Mouse (Mus musculus) lung, postnatal 4 days (tissue): ENCODE measurements around the gene Scn4a.
A peak's percentile ranks its signal among the peaks of the same experiment; 100 is the strongest.
"Not testable (repeated sequence)": the region's sequence is repeated elsewhere in the genome, so short reads cannot be mapped to it uniquely, and the experiment has no call there.

Source experiments
- DNase-seq, 2 experiments: peaks; one replicate each; pipeline ENCODE4 v3.0.0; 2021

Gene Scn4a

GRCm38 (mm10) chr11:106355382-106356128 is 2.5 kb upstream of the Scn4a start:
- DNase-seq = peak; percentile 28 to 58

GRCm38 (mm10) chr11:106354181-106354580 is 1.1 kb upstream of the Scn4a start:
- DNase-seq = no peak

GRCm38 (mm10) chr11:106351941-106352340 is 1.1 kb downstream of the Scn4a start:
- no peak for DNase-seq

- DNase-seq = no peak
Observed at GRCm38 (mm10) chr11:106351253-106351652, 1.8 kb downstream of the Scn4a start.

GRCm38 (mm10) chr11:106350853-106351252 is 2.2 kb downstream of the Scn4a start:
- DNase-seq = peak in 1 of 2 experiments; percentile 50

- no peak for DNase-seq
Observed at GRCm38 (mm10) chr11:106349772-106350171, 3.3 kb downstream of the Scn4a start.

DNA sequence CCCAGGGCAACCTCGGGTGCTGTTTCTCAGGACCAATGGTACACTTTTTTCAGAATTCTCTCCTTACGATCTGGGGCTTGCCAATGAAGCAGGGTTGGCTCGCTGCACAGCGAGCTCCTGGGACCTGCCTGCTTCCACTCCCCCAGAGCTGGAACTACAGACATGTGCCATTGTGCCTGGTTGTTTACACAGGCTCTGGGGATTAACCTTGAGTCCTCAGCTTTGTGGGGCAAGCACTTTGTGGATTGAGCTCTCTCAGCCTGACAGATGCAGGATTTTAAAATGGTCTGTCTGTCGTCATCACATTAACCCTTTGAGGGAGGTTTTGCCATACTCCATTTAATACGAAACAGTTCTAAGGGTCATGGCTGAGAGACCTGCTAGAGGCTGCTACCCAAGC is 8.2 kb downstream of the Scn4a start:
- no peak for DNase-seq

DNA sequence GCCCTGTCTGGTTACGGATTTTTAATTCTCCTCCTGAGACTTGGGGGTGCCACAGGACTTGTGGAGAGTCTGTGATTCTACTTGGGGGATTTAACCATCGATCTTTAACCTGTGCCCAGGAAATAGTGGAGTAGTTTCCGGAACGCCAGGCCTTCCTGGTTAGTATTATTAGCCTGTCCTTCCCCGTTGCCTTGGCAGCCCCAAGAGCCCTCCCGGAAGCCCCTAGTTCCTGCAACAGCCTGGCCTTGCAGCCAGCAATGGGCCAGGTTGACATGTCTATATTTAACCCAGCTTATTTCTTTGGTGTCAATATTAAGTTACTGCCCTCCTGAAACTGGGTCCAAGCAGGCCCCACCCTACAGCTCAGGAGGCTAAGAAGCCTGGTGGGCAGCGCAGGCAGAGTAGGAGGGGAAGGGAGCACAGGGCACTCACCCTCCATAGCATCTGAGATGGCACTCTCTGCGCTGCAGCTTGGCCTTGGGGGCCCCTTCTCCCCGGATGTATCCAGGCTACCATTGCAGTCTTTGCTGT is 12.0 kb downstream of the Scn4a start:
- DNase-seq = no peak

DNA sequence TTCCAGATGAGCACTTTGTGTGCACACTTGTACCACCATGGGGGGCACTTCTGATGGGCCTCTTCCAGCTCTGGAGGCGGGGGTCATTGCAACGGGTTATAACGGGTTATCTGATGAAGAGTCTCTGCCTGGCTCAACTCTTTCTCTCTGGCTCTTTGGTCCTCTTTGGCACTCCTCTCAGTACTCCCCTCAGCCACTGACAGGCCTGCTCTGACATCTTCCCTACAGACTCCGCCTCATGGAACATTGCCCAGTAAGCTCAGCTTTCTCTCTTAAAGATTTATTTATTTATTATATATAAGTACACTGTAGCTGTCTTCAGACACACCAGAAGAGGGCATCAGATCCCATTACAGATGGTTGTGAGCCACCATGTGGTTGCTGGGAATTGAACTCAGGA is 13.8 kb downstream of the Scn4a start:
- not testable (repeated sequence) for DNase-seq

DNA sequence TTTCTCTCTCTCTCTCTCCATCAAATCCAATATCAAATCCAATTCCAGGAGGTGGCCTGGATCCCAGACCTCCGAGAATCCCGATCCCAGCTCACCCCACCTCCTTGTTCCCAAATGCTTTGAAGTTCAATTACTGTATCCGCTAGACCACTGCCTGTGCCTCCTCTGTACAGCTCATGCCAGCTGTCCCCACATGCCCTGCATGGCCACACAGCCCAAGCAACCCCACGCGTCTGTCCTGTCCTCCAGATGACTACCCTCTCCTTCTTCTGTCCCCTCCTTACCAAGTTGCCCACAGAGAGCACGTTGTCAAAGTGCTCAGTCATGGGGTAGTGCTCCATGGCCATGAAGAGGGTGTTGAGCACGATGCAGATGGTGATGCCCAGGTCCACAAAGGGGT is 14.2 kb downstream of the Scn4a start:
- no peak for DNase-seq

DNA sequence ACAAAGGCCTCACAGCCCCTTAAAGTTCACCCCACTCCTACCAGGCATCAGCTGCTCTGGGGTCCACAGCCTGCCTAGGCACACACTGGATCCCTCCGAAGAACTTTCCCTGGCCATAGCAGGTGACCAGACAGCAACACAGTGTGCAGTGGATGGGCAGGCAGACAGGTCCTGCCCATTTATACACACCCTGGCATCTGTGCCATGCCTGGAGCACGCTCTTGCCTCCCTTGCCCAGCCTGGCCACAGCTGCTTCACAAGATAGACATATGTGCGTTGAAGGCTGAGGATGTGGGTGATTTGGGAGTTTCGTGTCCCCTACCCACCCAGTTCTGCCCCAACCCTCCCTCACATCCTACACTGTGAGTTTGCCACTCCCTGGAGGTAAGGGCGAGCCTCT is 15.1 kb downstream of the Scn4a start:
- no peak for DNase-seq

- DNase-seq = no peak
Observed at GRCm38 (mm10) chr11:106334066-106334465, 19.0 kb downstream of the Scn4a start.

GRCm38 (mm10) chr11:106332458-106332857 is 20.6 kb downstream of the Scn4a start:
- DNase-seq = no peak

DNA sequence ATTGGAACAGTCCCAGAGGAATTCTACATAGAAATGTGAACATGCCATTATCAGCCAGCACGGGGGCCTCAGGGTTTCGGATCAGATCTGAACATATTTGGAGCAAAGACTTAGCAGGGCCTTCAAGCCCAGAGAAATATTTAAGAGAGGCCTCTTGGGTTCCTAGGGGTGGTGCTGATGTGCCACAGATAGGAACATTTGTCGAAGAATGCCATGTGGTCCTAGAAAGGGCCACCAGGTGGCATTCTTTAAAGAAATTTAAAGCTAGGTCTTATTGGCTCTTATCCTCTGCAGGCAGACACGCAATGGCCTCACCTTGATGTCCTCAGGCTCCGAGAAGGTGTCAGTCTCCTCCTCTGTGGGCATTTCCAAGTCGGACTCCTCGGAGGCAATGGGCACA is 23.4 kb downstream of the Scn4a start:
- DNase-seq = peak in 1 of 2 experiments; percentile 73

GRCm38 (mm10) chr11:106329128-106329527 is 24.0 kb downstream of the Scn4a start:
- DNase-seq = no peak

- no peak for DNase-seq
Observed at GRCm38 (mm10) chr11:106328521-106328920, 24.6 kb downstream of the Scn4a start.

GRCm38 (mm10) chr11:106326475-106326874 is 26.6 kb downstream of the Scn4a start:
- DNase-seq = no peak

- DNase-seq = peak; percentile 56 to 75
Observed at GRCm38 (mm10) chr11:106325566-106326206, 27.4 kb downstream of the Scn4a start.

DNA sequence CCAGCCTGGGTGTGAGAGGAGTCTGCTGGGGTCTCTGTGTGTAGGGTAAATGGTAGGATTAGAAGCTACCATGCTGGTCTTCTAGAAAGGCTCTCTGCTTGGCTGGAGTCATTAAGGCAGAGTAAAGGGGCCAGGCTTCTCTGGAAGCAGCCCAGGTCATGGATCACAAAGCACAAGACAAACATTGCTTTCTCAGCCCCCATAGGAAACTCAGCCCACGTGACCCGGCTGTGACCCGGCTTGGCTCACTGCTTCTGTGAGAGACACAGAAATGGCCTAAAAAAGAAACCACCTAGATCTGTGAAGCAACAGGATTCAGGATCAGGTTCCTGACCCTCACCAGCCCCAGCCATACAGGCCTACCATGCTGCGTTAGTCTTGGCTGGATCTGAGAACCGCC is 28.2 kb downstream of the Scn4a start:
- peak in 1 of 2 experiments; percentile 43 for DNase-seq

DNA sequence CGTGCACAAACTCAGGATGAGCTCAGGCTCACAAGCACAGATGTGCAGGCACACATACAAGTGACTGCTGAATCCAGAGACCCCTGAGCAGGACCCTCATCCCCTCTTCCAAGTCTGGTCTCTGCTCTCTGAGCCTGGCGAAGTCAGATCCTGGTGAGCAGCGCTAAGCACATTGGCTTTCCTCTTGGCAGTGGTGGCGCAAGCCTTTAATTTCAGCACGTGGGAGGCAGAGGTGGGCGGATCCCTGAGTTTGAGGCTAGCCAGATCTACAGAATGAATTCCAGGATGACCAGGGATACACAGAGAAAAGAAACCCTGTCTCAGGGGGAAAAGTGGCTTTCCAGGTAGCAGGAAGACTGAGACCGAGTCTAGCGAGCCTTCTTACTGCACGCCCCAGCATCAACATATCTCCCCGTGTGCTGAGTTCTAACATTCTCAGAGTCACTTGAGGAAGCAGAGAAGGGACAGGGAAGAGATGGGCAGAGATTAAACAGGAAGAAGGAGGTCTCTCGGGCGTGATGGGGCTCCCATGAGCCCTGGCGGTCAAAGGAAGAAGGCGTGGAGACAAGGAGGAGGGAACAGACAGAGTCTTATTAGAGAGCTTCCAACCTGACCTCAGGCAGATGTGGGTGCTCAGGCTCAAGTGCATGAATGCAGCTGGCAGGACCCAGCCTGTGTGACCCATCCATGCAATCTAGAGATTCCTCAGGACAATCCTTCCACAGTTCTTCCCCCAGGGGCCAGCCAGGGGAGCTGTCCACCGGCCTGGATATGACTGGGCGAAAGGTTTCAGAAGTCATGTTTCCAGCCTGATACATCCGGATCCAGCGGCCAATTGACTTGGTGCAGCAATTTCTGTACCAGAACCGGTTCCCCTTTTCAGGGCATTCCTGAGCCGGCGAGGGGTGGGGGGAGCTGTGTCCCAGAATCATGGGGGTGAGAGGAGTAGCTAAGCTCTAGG is 34.4 kb downstream of the Scn4a start:
- peak; percentile 47 to 50 for DNase-seq

DNA sequence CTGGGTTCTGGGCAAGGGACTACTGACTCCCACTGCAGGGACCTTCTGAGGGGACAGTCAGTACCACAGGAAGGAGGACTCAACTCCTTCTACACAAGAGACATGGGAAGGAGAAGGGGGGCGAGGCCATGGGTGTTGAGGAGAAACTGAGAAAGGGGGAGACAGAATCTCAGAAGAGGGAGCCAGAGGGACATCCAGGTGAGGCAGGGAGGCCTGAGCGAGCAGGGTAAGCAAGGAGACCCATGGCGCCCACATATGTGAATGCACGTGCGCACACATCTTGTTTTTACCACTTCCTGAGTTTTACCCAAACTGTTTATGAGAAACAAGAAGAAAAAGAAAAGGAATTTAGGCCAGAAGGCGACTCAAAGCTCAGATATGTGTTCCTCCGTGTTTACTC is 35.3 kb downstream of the Scn4a start:
- no peak for DNase-seq

GRCm38 (mm10) chr11:106316416-106316815 is 36.7 kb downstream of the Scn4a start:
- no peak for DNase-seq

GRCm38 (mm10) chr11:106314333-106314812 is 38.7 kb downstream of the Scn4a start, which contains the start of gene Cd79b:
TSS of gene Cd79b (minus strand) at chr11:106314762.
- DNase-seq = peak; percentile 36 to 53
